Mouse (Mus musculus): Measurements from ENCODE around the gene Cygb. TPM values are rescaled to one million over a fixed set of nuclear protein-coding genes. Genes with fewer than 3 reads are reported as not detected.

Cygb gene
- total RNA-seq, 2 experiments from 2014 or later = 48.9 to 52.1 TPM

- no peak for DNase-seq (ENCODE audit: low spot score in 2 of 2)
These were observed 4.1 kb upstream of the Cygb start for GRCm38 (mm10) chr11:116658238-116658637.

- DNase-seq (ENCODE audit: low spot score in 2 of 2) = peak; percentile 83 to 94
These were observed 3.5 kb upstream of the Cygb start for GRCm38 (mm10) chr11:116657311-116658223.

- DNase-seq (ENCODE audit: low spot score in 2 of 2) = peak in 1 of 2 experiments; percentile 64
These were observed 2.5 kb upstream of the Cygb start for GRCm38 (mm10) chr11:116656348-116657191.

GRCm38 (mm10) chr11:116653709-116654221 lies 348 bp downstream of the Cygb start:
- no peak for DNase-seq (ENCODE audit: low spot score in 2 of 2)

- DNase-seq (ENCODE audit: low spot score in 2 of 2) = no peak
These were observed 879 bp downstream of the Cygb start, which contains the start of gene Prcd for GRCm38 (mm10) chr11:116653234-116653633. Prcd (plus strand) TSS chr11:116653534.

GRCm38 (mm10) chr11:116652330-116653098 lies 1.6 kb downstream of the Cygb start:
- DNase-seq (ENCODE audit: low spot score in 2 of 2) = no peak

GRCm38 (mm10) chr11:116651339-116651738 lies 2.8 kb downstream of the Cygb start:
- DNase-seq (ENCODE audit: low spot score in 2 of 2) = no peak

- DNase-seq (ENCODE audit: low spot score in 2 of 2) = no peak
These were observed 3.3 kb downstream of the Cygb start for GRCm38 (mm10) chr11:116650811-116651210.

GRCm38 (mm10) chr11:116649711-116650337 lies 4.3 kb downstream of the Cygb start:
- no peak for DNase-seq (ENCODE audit: low spot score in 2 of 2)

GRCm38 (mm10) chr11:116648976-116649375 lies 5.1 kb downstream of the Cygb start:
- DNase-seq (ENCODE audit: low spot score in 2 of 2) = no peak

GRCm38 (mm10) chr11:116648213-116648921 lies 5.7 kb downstream of the Cygb start:
- no peak for DNase-seq (ENCODE audit: low spot score in 2 of 2)

- no peak for DNase-seq (ENCODE audit: low spot score in 2 of 2)
These were observed 6.6 kb downstream of the Cygb start for GRCm38 (mm10) chr11:116647340-116647991.

GRCm38 (mm10) chr11:116646771-116647170 lies 7.3 kb downstream of the Cygb start:
- no peak for DNase-seq (ENCODE audit: low spot score in 2 of 2)

- DNase-seq (ENCODE audit: low spot score in 2 of 2) = no peak
These were observed 8.0 kb downstream of the Cygb start for GRCm38 (mm10) chr11:116646136-116646535.

- DNase-seq (ENCODE audit: low spot score in 2 of 2) = no peak
These were observed 8.5 kb downstream of the Cygb start for GRCm38 (mm10) chr11:116645446-116646110.

- DNase-seq (ENCODE audit: low spot score in 2 of 2) = no peak
These were observed 9.6 kb downstream of the Cygb start for GRCm38 (mm10) chr11:116644225-116645112.

- no peak for DNase-seq (ENCODE audit: low spot score in 2 of 2)
These were observed 10.4 kb downstream of the Cygb start for GRCm38 (mm10) chr11:116643579-116644224.
